Mouse (Mus musculus) kidney, embryonic 15.5 days (tissue): Measurements from ENCODE around the gene Gm9918. TPM values are rescaled to one million over a fixed set of nuclear protein-coding genes. Genes with fewer than 3 reads are reported as not detected.
A peak's percentile ranks its signal among the peaks of the same experiment; 100 is the strongest.
"Not testable (repeated sequence)": the region's sequence is repeated elsewhere in the genome, so short reads cannot be mapped to it uniquely, and the experiment has no call there.

Source experiments
- ATAC-seq: fragments of 200-750 bp; cut with Nextera tagmentation; replicated peaks from 2 replicates; pipeline ENCODE4 v1.8.0; 2017; ENCODE audit warnings: moderate TSS enrichment; ENCODE audit not compliant: low FRiP score
- H3K27ac ChIP-seq: fragments of 300-500 bp; sonication (generic); 2 replicates; pipeline ENCODE4 v1.5.1; 2015; ENCODE audit warnings: mild to moderate bottlenecking, inconsistent platforms
- H3K27me3 ChIP-seq: fragments of 300-500 bp; sonication (generic); 2 replicates; pipeline ENCODE4 v1.6.1; 2015; ENCODE audit warnings: inconsistent platforms
- H3K36me3 ChIP-seq: fragments of 300-500 bp; sonication (generic); 2 replicates; pipeline ENCODE4 v1.6.1; 2015; ENCODE audit warnings: inconsistent platforms
- H3K4me1 ChIP-seq: fragments of 300-500 bp; sonication (generic); 2 replicates; pipeline ENCODE4 v1.6.1; 2015; ENCODE audit warnings: inconsistent platforms
- H3K4me2 ChIP-seq: fragments of 300-500 bp; sonication (generic); 2 replicates; pipeline ENCODE4 v1.6.1; 2015; ENCODE audit warnings: moderate library complexity, mild to moderate bottlenecking, inconsistent platforms
- H3K4me3 ChIP-seq: fragments of 300-500 bp; sonication (generic); replicated peaks from 2 replicates; pipeline ENCODE4 v1.5.1; 2015; ENCODE audit warnings: mild to moderate bottlenecking, inconsistent platforms
- H3K9ac ChIP-seq: fragments of 300-500 bp; sonication (generic); 2 replicates; pipeline ENCODE4 v1.6.1; 2015; ENCODE audit warnings: mild to moderate bottlenecking, inconsistent platforms
- H3K9me3 ChIP-seq: fragments of 300-500 bp; sonication (generic); replicated peaks from 2 replicates; pipeline ENCODE4 v1.6.1; 2016; ENCODE audit warnings: inconsistent platforms
- WGBS: fragments of 180-500 bp; shearing (Covaris S2); methylation state at CpG from one replicate; pipeline ENCODE4 v1.1.7; 2015; ENCODE audit warnings: mixed read lengths; 5-methylcytosine and 5-hydroxymethylcytosine counted together
- polyA plus RNA-seq: library from polyadenylated mRNA; unstranded; fragments of >200 nt; fragmentation: Nextera tagmentation; extraction: Ambion mirVana; gene quantifications from 2 replicates; pipeline ENCODE4 v1.2.1, GENCODE M21; 2015

The Gm9918 gene
- 0.44 and 0.55 TPM in 2 replicates for polyA plus RNA-seq

GRCm38 (mm10) chr15:102270274-102270960, at the start of gene Gm9918:
Gm9918 (plus strand) TSS chr15:102270563.
- Histone ChIP-seq H3K9me3 (no peaks in the 10 kb centered on the region), H3K4me1 (peaks cover 19% of the 10 kb centered on the region), H3K27ac (peak within 1 kb of the TSS; percentile 54), H3K36me3 (no peaks in the 10 kb centered on the region), H3K9ac (peak within 1 kb of the TSS; percentile 35; the same call in 1 of the 2 replicates), H3K4me3 (peak within 1 kb of the TSS; percentile 33), H3K27me3 (0 out of 2 replicates have a peak, but pooled peaks cover 5% of the 10 kb centered on the region), H3K4me2 (peak within 1 kb of the TSS; percentile 62)
- WGBS, result 6% methylated on average over 21 of the region's 21 CpGs
- peak; percentile 54 for ATAC-seq

- Histone ChIP-seq H3K4me1 (peaks cover 13% of the 10 kb centered on the region), H3K36me3 (no peaks in the 10 kb centered on the region), H3K4me2 (no peak overlapping the region), H3K9ac (no peak overlapping the region), H3K27ac (no peak overlapping the region), H3K4me3 (no peak overlapping the region), H3K27me3 (peaks cover 21% of the 10 kb centered on the region), H3K9me3 (no peaks in the 10 kb centered on the region)
- 65% methylated on average over 10 of the region's 10 CpGs for WGBS
- ATAC-seq, result no peak
Observed at GRCm38 (mm10) chr15:102222386-102222785, 48.0 kb upstream of the Gm9918 start.

DNA sequence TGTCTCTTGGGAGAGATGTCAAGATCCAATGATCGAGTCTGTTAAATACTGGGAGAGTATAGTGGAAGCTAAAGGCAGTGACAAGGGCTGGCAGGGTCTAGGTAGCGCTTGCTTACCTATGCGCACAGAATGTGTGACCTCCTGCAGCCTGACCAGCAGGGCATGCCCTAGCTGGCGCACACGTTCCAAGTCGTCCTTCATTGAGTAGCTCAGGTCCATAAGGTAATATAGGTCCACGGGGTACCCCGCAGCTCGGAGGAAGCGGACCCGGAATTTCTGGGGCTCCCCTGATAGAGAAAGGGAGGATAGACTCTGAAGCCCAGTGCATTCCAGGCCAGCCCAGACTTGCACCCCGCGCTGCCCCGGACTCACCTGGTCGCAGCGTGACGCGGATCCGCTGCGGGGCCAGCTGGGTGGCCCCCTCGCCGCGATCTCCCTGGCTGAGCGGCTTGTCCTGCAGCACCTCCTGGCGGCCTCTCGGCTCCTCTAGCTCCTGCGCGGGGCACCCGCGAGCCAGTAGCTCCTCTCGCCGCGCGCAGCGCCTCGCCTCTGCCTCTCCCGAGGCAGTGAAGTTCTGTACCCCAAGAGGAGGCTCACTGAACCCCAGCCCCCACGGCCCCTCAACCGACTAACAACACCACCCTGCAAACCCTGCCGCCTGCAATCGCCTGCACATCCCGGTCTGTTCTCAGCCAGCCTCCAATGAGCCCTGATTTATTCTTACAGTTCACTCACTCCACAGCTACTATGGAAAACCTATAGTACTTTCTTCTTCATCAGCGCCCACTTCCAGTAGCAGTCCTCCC, 46.0 kb upstream of the Gm9918 start:
- WGBS, result 3% methylated on average over 43 of the region's 43 CpGs
- no peak overlapping the region for H3K27ac ChIP-seq
- no peaks in the 10 kb centered on the region for H3K36me3 ChIP-seq
- peak overlapping the region; percentile 89 for H3K4me2 ChIP-seq
- H3K4me3 ChIP-seq, result peak overlapping the region; percentile 49
- H3K4me1 ChIP-seq, result peaks cover 13% of the 10 kb centered on the region
- peak overlapping the region; percentile 44 for H3K9ac ChIP-seq
- no peaks in the 10 kb centered on the region for H3K9me3 ChIP-seq
- ATAC-seq, result peak; percentile 88
- peaks cover 21% of the 10 kb centered on the region for H3K27me3 ChIP-seq

DNA sequence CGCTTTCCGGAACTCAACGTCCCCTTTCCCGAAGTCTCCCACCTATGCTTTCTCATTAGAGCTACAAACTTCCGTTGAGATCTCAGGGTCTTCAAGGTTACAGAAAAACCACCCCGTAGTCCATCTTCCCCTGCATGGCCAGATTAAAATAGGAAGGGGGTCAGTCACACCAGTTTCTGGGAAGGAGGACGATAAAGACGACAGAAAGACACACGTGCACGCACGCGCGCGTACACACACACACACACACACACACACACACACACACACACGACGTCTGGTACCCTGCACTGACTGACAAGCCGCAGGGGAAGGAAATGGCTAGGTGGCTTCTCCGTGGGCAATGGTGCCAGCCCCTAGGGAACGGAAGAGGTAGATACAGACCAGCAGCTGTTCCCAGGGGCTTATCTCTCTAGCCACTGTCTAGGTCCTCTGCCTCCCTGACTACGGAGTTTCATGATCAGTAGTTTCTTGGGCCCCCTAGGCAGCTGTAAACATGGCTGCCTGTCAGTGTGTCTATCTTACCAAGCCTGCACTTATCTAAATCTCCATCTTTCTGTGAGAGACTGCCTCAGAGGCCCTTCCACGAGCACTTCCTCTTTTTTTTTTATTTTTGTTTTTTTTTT, 45.3 kb upstream of the Gm9918 start:
- Histone ChIP-seq H3K4me3 (peak overlapping the region; percentile 49), H3K36me3 (no peaks in the 10 kb centered on the region), H3K27me3 (peaks cover 21% of the 10 kb centered on the region), H3K4me1 (peaks cover 13% of the 10 kb centered on the region), H3K27ac (no peak overlapping the region), H3K9ac (peak overlapping the region; percentile 44; the same call in 1 of the 2 replicates), H3K9me3 (no peaks in the 10 kb centered on the region), H3K4me2 (peak overlapping the region; percentile 89)
- ATAC-seq, result no peak
- 17% methylated on average over 21 of the region's 21 CpGs for WGBS

GRCm38 (mm10) chr15:102225619-102226018, 44.7 kb upstream of the Gm9918 start:
- H3K4me1 ChIP-seq, result peaks cover 13% of the 10 kb centered on the region
- not testable (repeated sequence) for H3K9me3 ChIP-seq, H3K4me2 ChIP-seq, H3K4me3 ChIP-seq, ATAC-seq, H3K9ac ChIP-seq, H3K27ac ChIP-seq, H3K36me3 ChIP-seq
- WGBS, result 75% methylated on average over 6 of the region's 6 CpGs
- peaks cover 21% of the 10 kb centered on the region for H3K27me3 ChIP-seq

DNA sequence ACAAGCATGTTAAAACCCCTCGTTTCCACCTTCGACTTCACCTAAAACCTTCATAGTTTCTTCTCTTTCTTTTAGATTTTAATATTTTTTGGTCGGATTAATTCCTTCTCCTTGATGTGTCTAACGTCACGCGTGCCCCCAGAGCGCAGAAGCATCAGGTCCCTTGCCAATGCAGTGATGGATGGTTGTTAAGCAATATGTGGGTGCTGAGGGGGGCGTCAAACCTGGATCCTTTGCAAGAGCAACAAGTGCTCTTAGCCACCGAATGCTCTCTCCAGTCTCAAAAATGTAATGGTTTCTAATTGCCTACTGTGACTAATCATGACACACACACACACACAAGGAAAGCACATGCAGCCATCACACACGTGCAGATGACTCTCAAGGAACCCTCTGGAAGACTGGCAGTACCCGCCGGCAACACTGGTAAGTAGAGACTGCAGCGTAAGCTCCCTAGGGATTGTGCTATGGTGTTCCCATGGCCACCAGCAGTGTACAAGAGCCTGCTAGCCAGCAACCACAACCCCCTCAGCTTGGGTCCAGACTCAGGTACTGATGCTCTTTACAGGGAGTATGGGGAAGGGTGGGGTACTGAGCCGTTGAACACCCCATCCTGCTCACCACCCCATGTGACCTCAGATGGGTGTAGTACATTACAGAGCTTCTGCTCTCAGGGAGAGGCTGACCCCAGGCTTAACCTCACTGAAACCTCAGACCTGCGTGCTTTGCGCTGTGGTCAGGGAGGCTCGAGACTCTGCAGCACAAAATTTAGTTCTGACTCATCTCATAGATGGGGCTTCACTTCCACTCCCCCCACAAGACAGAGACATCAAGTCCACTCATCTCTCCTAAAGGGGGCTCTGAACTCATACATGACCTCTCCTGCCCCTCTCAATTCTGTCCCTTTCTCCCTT, 39.7 kb upstream of the Gm9918 start:
- H3K4me1 ChIP-seq, result peaks cover 19% of the 10 kb centered on the region
- H3K9ac ChIP-seq, result no peak overlapping the region
- no peaks in the 10 kb centered on the region for H3K27me3 ChIP-seq
- H3K4me2 ChIP-seq, result no peak overlapping the region
- 80% methylated on average over 17 of the region's 17 CpGs for WGBS
- no peak overlapping the region for H3K4me3 ChIP-seq
- no peak overlapping the region for H3K27ac ChIP-seq
- H3K9me3 ChIP-seq, result no peaks in the 10 kb centered on the region
- no peaks in the 10 kb centered on the region for H3K36me3 ChIP-seq
- ATAC-seq, result no peak

- 46% methylated on average over 6 of the region's 6 CpGs for WGBS
- H3K4me2 ChIP-seq, result no peak within 1 kb of the TSS
- no peak for ATAC-seq
Observed at GRCm38 (mm10) chr15:102231748-102232147, 38.6 kb upstream of the Gm9918 start, which contains the start of gene Itgb7. Itgb7 (minus strand) TSS chr15:102231944.

GRCm38 (mm10) chr15:102232764-102233163, 37.6 kb upstream of the Gm9918 start:
- H3K27me3 ChIP-seq, result no peaks in the 10 kb centered on the region
- no peak overlapping the region for H3K4me2 ChIP-seq
- H3K9me3 ChIP-seq, result no peaks in the 10 kb centered on the region
- no peak overlapping the region for H3K27ac ChIP-seq
- H3K4me1 ChIP-seq, result peaks cover 24% of the 10 kb centered on the region
- peaks cover 14% of the 10 kb centered on the region for H3K36me3 ChIP-seq
- WGBS, result 83% methylated on average over 7 of the region's 7 CpGs
- H3K9ac ChIP-seq, result no peak overlapping the region
- no peak overlapping the region for H3K4me3 ChIP-seq
- no peak for ATAC-seq

More at GRCm38 (mm10) chr15:102231748-102232147, 38.6 kb upstream of the Gm9918 start, which contains the start of gene Itgb7:
- H3K27me3 ChIP-seq, result no peaks in the 10 kb centered on the region
- peaks cover 4% of the 10 kb centered on the region for H3K36me3 ChIP-seq
- no peak within 1 kb of the TSS for H3K9ac ChIP-seq
- no peak within 1 kb of the TSS for H3K4me3 ChIP-seq
- H3K27ac ChIP-seq, result no peak within 1 kb of the TSS
- no peaks in the 10 kb centered on the region for H3K9me3 ChIP-seq
- peaks cover 24% of the 10 kb centered on the region for H3K4me1 ChIP-seq

- WGBS, result 28% methylated on average over 2 of the region's 2 CpGs
Observed at GRCm38 (mm10) chr15:102233896-102234295, 36.5 kb upstream of the Gm9918 start.

DNA sequence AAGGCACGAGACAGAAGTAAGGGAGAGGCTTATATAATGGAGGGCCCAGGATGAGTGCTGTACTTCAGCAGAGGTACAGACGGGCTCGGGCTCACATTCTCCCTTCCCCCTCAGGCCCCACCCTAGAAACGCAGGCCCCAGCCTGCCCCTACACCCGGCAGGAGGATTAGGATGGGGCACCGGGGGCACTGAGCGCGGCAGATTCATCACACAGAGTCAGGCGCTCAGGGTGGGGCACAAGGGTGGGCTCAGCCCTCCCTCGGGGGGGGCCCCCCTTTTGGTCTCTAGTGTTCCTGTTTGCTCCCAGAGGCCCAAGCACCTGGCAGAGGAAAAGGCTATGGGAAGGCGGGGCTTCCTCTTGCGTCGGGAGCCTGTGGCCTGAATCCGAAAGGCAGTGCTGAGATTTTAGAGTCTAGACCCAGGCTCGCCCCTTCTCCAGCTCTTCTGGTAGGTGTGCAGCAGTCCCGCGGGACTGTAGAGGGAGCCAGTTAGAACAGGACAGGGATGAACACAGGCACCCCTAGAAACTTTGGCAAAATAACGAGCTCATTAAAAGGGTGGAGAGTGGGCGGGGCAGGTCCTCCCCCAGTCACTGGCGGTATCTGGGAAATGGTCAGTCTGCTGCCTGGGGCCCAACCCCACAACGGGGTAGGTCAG, 34.9 kb upstream of the Gm9918 start:
- Histone ChIP-seq H3K4me2 (peak overlapping the region; percentile 37), H3K27ac (no peak overlapping the region; the same call in 1 of the 2 replicates), H3K9me3 (no peaks in the 10 kb centered on the region), H3K4me3 (peak overlapping the region; percentile 7; the same call in 1 of the 2 replicates), H3K4me1 (peaks cover 35% of the 10 kb centered on the region), H3K9ac (peak overlapping the region; percentile 25; the same call in 1 of the 2 replicates), H3K36me3 (peaks cover 31% of the 10 kb centered on the region), H3K27me3 (no peaks in the 10 kb centered on the region)
- 29% methylated on average over 21 of the region's 21 CpGs for WGBS
- ATAC-seq, result peak; percentile 47

More at GRCm38 (mm10) chr15:102233896-102234295, 36.5 kb upstream of the Gm9918 start:
- Histone ChIP-seq H3K36me3 (peaks cover 25% of the 10 kb centered on the region), H3K9me3 (no peaks in the 10 kb centered on the region), H3K4me2 (no peak overlapping the region), H3K4me3 (no peak overlapping the region), H3K27me3 (no peaks in the 10 kb centered on the region), H3K27ac (peak overlapping the region; percentile 56; the same call in 1 of the 2 replicates), H3K9ac (no peak overlapping the region), H3K4me1 (peaks cover 24% of the 10 kb centered on the region)
- ATAC-seq, result no peak
